8 mouse cellular contexts compared by ENCODE assay signal in the genomic region with DNA sequence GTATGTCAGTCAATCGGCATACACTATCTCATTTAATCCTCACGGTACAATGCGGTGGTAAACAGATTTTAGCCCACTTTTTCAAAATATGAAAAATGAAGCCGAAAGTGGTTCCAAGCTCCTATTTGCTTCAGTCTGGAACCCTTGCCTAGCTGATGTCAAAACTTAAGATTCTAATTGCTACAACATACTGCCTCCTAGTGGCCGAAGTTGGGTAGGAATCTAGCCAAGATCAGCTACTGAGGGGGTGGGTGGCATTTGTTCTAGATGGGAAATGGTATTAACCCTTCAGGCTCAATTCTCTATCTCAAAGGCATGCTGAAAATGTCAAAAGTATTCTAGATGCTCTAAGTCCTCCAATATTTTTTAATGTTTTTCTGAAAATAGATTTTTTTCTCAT.
DNase-seq lines count a peak whose midpoint lies in the region; ATAC-seq and TF ChIP-seq lines count a peak whose summit lies in the region.

No protein-coding gene starts in this region.

- H3K9me3 ChIP-seq in intestine, postnatal 0 days (ENCODE audit: control insufficient read depth): no peaks in the 10 kb centered on the region
- no peaks in the 10 kb centered on the region for H3K9me3 ChIP-seq in intestine, embryonic 15.5 days

- no peak overlapping the region for H3K4me3 ChIP-seq in intestine, postnatal 0 days (ENCODE audit: low read depth, low read length)
- no peak overlapping the region for H3K4me3 ChIP-seq in intestine, embryonic 15.5 days (replicated peaks)

- H3K36me3 ChIP-seq in intestine, postnatal 0 days (ENCODE audit: control insufficient read depth, insufficient read depth): no peaks in the 10 kb centered on the region
- no peaks in the 10 kb centered on the region for H3K36me3 ChIP-seq in intestine, embryonic 15.5 days

- 59% methylated on average over 5 of the region's 5 CpGs for WGBS in intestine, postnatal 0 days
- 66% methylated on average over 5 of the region's 5 CpGs for WGBS in intestine, embryonic 15.5 days

- TF ChIP-seq CTCF in intestine, postnatal 0 days (IDR thresholded peaks at IDR 0.05; ENCODE audit: low read depth): peak; percentile 64

- ATAC-seq in intestine, postnatal 0 days: no peak
- no peak for ATAC-seq in intestine, embryonic 15.5 days
- no peak for ATAC-seq in erythroblast, adult 5-6 weeks (replicated peaks; ENCODE audit: low FRiP score, poor library complexity, severe bottlenecking)

- DNase-seq in ES-CJ7 (ENCODE audit: low read depth, low spot score) (peak; percentile 58), R1 (ENCODE audit: low read depth, low spot score) (peak; percentile 61)
- peak; percentile 49 for DNase-seq in layer of hippocampus, adult 11-12 months (ENCODE audit: low spot score)
- DNase-seq in testis, postnatal 10 days (ENCODE audit: low spot score): peak; percentile 57
- DNase-seq in frontal cortex, postnatal 14 days (ENCODE audit: low spot score in 2 of 2): no peak

- H3K4me2 ChIP-seq in intestine, postnatal 0 days (replicated peaks; ENCODE audit: low read depth): no peak overlapping the region
- no peak overlapping the region for H3K4me2 ChIP-seq in intestine, embryonic 15.5 days (replicated peaks)

- H3K9ac ChIP-seq in intestine, postnatal 0 days (ENCODE audit: low read depth, low read length): no peak overlapping the region
- no peak overlapping the region for H3K9ac ChIP-seq in intestine, embryonic 15.5 days

- H3K27me3 ChIP-seq in intestine, postnatal 0 days (replicated peaks; ENCODE audit: control insufficient read depth, insufficient read depth, low read length): no peaks in the 10 kb centered on the region
- no peaks in the 10 kb centered on the region for H3K27me3 ChIP-seq in intestine, embryonic 15.5 days (replicated peaks)

- H3K27ac ChIP-seq in intestine, postnatal 0 days (ENCODE audit: low read depth, low read length): no peak overlapping the region
- no peak overlapping the region for H3K27ac ChIP-seq in intestine, embryonic 15.5 days

- H3K4me1 ChIP-seq in intestine, postnatal 0 days (replicated peaks; ENCODE audit: control insufficient read depth, insufficient read depth, low read length): no peaks in the 10 kb centered on the region
- H3K4me1 ChIP-seq in intestine, embryonic 15.5 days (replicated peaks): no peaks in the 10 kb centered on the region

Comparison
In these comparisons a context has a peak if more than half of its experiments do, and no peak if none do; other contexts are left out.
1. DNase-seq: peak in ES-CJ7 (single experiment), R1 (single experiment), layer of hippocampus, adult 11-12 months (single experiment) and testis, postnatal 10 days (single experiment); none in frontal cortex, postnatal 14 days (0 of 2).